Mouse (Mus musculus) brain, embryonic 14.5 days (tissue): Measurements from ENCODE around the gene Pygl.

Source experiments
- CTCF ChIP-seq: fragments of 200-500 bp; IDR thresholded peaks from 2 replicates; pipeline ENCODE4 v1.5.1; 2012; ENCODE audit warnings: inconsistent platforms, mild to moderate bottlenecking, moderate library complexity, borderline replicate concordance; ENCODE audit not compliant: insufficient read depth, insufficient read length; ENCODE audit errors: extremely low read depth
- POLR2A ChIP-seq: fragments of 200-500 bp; IDR thresholded peaks from 2 replicates; pipeline ENCODE4 v1.6.1; 2012; ENCODE audit warnings: mild to moderate bottlenecking, inconsistent platforms, borderline replicate concordance; ENCODE audit not compliant: poor library complexity, insufficient read depth, insufficient read length, severe bottlenecking; ENCODE audit errors: extremely low read depth

GRCm38 (mm10) chr12:70251210-70251884 is 20.1 kb upstream of the Pygl start:
- TF ChIP-seq CTCF (no peak), POLR2A (no peak)
